ENCODE assay signal across 9 mouse cellular contexts in the genomic region with DNA sequence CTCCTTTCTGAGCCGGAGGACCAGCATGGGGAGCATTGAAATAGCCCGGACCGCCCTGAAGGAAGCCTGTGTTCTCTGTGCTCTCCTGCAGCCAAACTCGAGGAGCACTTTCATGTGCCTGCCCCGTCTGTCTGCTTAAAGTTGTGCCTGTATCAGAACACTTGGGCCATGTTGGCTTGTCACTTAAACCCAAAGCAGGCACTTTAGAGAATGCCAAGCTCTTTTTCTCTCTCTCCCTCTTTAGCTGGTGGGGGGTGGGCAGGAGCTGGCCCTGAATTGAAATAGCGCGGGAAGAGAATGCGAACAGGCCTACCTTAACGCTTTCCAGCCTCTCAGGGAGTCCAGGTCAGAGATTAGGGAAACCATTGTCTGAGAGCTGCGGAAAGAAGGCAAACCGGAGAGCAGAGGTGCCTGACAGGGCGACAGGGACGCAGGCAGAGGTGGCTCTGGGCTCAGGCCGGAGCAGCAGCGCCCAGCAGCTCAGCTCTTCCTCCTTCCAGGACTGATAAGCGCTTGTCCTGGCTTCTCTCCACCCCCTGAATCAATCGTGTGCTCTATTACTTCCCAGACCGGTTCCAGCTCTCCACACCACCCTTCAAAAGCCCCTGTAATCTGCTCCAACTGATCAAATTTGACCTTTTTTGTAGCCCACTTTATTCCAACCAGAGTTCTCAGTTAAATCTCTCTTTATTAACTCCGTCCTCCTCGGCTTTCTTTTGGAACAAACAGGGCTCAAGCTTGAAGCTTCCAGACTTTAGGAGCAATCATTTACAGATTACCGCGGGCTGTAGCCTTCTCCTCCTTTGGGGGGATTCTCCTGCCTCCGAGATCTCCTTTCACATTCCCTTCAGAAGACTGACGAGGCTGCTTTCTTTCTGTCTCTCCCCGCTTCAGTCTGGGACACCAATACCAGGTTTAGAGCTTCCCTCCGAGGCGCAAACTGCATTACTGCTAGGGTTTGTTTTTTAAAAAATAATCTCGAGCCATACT.
DNase-seq lines count a peak whose midpoint lies in the region.
"Had no signal": no experiment of that assay in that cellular context is flagged by ENCODE, and none has a peak within 500 bp of the region (broad histone marks: within the 10 kb centered on the region; RNA-seq: fewer than 3 reads in every experiment).

No protein-coding gene starts in this region.

- peaks cover 6% of the 10 kb centered on the region for H3K36me3 ChIP-seq in midbrain, embryonic 10.5 days

- H3K9me3 ChIP-seq in midbrain, embryonic 10.5 days (replicated peaks): peaks cover 14% of the 10 kb centered on the region

- H3K4me1 ChIP-seq in midbrain, embryonic 10.5 days: peaks cover 29% of the 10 kb centered on the region

- peak overlapping the region; percentile 43 for H3K4me3 ChIP-seq in midbrain, embryonic 10.5 days

- peak overlapping the region; percentile 88 for H3K27ac ChIP-seq in midbrain, embryonic 10.5 days (replicated peaks)
- H3K27ac ChIP-seq: macrophage had no signal

- 5% methylated on average over 28 of the region's 28 CpGs for WGBS in midbrain, embryonic 10.5 days

- H3K27me3 ChIP-seq in midbrain, embryonic 10.5 days (ENCODE audit: low read depth, poor library complexity, severe bottlenecking): peaks cover 11% of the 10 kb centered on the region; the same call in 1 of the 2 replicates

- DNase-seq in lung, adult 18-20 months: peak; percentile 48 to 54
- no peak for DNase-seq in lung, postnatal 25 days (ENCODE audit: low spot score)
- DNase-seq in embryo, embryonic 10 days (ENCODE audit: low spot score): peak; percentile 50
- DNase-seq in heart, adult 9 months (ENCODE audit: low spot score in 2 of 2): peak; percentile 62 to 67
- DNase-seq in kidney, postnatal 14 days: peak; percentile 14
- peak; percentile 56 for DNase-seq in midbrain, embryonic 10.5 days (ENCODE audit: low spot score)
- peak; percentile 45 for DNase-seq in urinary bladder, adult 2 months (ENCODE audit: low spot score)
- no peak for DNase-seq in right cerebral cortex, adult 18-20 months

Comparison
In these comparisons a context has a peak if more than half of its experiments do, and no peak if none do; other contexts are left out.
1. DNase-seq: peak in lung, adult 18-20 months (2 of 2), embryo, embryonic 10 days (single experiment), heart, adult 9 months (2 of 2), kidney, postnatal 14 days (single experiment), midbrain, embryonic 10.5 days (single experiment) and urinary bladder, adult 2 months (single experiment); none in lung, postnatal 25 days (single experiment) and right cerebral cortex, adult 18-20 months (single experiment).